Mouse (Mus musculus) heart, embryonic 12.5 days (tissue): Measurements from ENCODE around the gene Pcmtd2. TPM values are rescaled to one million over a fixed set of nuclear protein-coding genes. Genes with fewer than 3 reads are reported as not detected.
"Not testable (repeated sequence)": the region's sequence is repeated elsewhere in the genome, so short reads cannot be mapped to it uniquely, and the experiment has no call there.

ENCODE experiments used
- ATAC-seq: fragments of 200-750 bp; cut with Nextera tagmentation; 2 replicates; pipeline ENCODE4 v1.8.0; 2017; ENCODE audit warnings: moderate TSS enrichment, moderate library complexity; ENCODE audit not compliant: insufficient number of reproducible peaks, low FRiP score
- H3K27ac ChIP-seq: fragments of 300-500 bp; sonication (generic); 2 replicates; pipeline ENCODE4 v1.5.1; 2016; ENCODE audit warnings: mild to moderate bottlenecking, moderate library complexity; ENCODE audit not compliant: poor library complexity, severe bottlenecking
- H3K27me3 ChIP-seq: fragments of 300-500 bp; sonication (generic); replicated peaks from 2 replicates; pipeline ENCODE4 v1.6.1; 2016; ENCODE audit warnings: mild to moderate bottlenecking, moderate library complexity
- H3K36me3 ChIP-seq: fragments of 300-500 bp; sonication (generic); 2 replicates; pipeline ENCODE4 v1.6.1; 2016; ENCODE audit warnings: mild to moderate bottlenecking, moderate library complexity
- H3K4me1 ChIP-seq: fragments of 300-500 bp; sonication (generic); replicated peaks from 2 replicates; pipeline ENCODE4 v1.6.1; 2016; ENCODE audit warnings: mild to moderate bottlenecking
- H3K4me2 ChIP-seq: fragments of 300-500 bp; sonication (generic); 2 replicates; pipeline ENCODE4 v1.6.1; 2016; ENCODE audit warnings: mild to moderate bottlenecking, moderate library complexity
- H3K4me3 ChIP-seq: fragments of 300-500 bp; sonication (generic); 2 replicates; pipeline ENCODE4 v1.5.1; 2016; ENCODE audit warnings: mild to moderate bottlenecking
- H3K9ac ChIP-seq: fragments of 300-500 bp; sonication (generic); 2 replicates; pipeline ENCODE4 v1.6.1; 2016; ENCODE audit warnings: mild to moderate bottlenecking, moderate library complexity
- H3K9me3 ChIP-seq: fragments of 300-500 bp; sonication (generic); replicated peaks from 2 replicates; pipeline ENCODE4 v1.6.1; 2016; ENCODE audit warnings: mild to moderate bottlenecking, moderate library complexity
- WGBS: fragments of 180-500 bp; shearing (Covaris S2); methylation state at CpG from one replicate; pipeline ENCODE4 v1.1.7; 2016; 5-methylcytosine and 5-hydroxymethylcytosine counted together
- polyA plus RNA-seq: library from polyadenylated mRNA; unstranded; fragments of >200 nt; fragmentation: Nextera tagmentation; extraction: Ambion mirVana; gene quantifications from 2 replicates; pipeline ENCODE4 v1.2.1, GENCODE M21; 2016

Gene Pcmtd2
- polyA plus RNA-seq, result 32.1 and 32.9 TPM in 2 replicates

- H3K4me2 ChIP-seq, result peak within 1 kb of the TSS; percentile 77
- peaks cover 5% of the 10 kb centered on the region for H3K36me3 ChIP-seq
- under 1% methylated on average over 35 of the region's 35 CpGs for WGBS
- peak within 1 kb of the TSS; percentile 89 for H3K9ac ChIP-seq
- peak within 1 kb of the TSS; percentile 93 for H3K4me3 ChIP-seq
- peak within 1 kb of the TSS; percentile 88 for H3K27ac ChIP-seq
- ATAC-seq, result peak; percentile 98
- peaks cover 9% of the 10 kb centered on the region for H3K4me1 ChIP-seq
- no peaks in the 10 kb centered on the region for H3K9me3 ChIP-seq
- no peaks in the 10 kb centered on the region for H3K27me3 ChIP-seq
These were observed at the start of gene Pcmtd2 for GRCm38 (mm10) chr2:181837372-181838292. TSS of gene Pcmtd2 (plus strand) at chr2:181837854.

GRCm38 (mm10) chr2:181789396-181789795, 48.3 kb upstream of the Pcmtd2 start:
- no peak for ATAC-seq
- no peak overlapping the region for H3K4me2 ChIP-seq
- H3K9me3 ChIP-seq, result no peaks in the 10 kb centered on the region
- H3K4me1 ChIP-seq, result no peaks in the 10 kb centered on the region
- H3K9ac ChIP-seq, result no peak overlapping the region
- 70% methylated on average over 6 of the region's 6 CpGs for WGBS
- no peak overlapping the region for H3K27ac ChIP-seq
- H3K4me3 ChIP-seq, result no peak overlapping the region
- no peaks in the 10 kb centered on the region for H3K36me3 ChIP-seq
- no peaks in the 10 kb centered on the region for H3K27me3 ChIP-seq

- not testable (repeated sequence) for H3K27ac ChIP-seq, H3K4me3 ChIP-seq, H3K4me2 ChIP-seq, H3K4me1 ChIP-seq, H3K9ac ChIP-seq, H3K36me3 ChIP-seq, ATAC-seq, H3K27me3 ChIP-seq, H3K9me3 ChIP-seq
- WGBS, result 82% methylated on average over 8 of the region's 8 CpGs
These were observed 44.5 kb upstream of the Pcmtd2 start for GRCm38 (mm10) chr2:181793186-181793585.

GRCm38 (mm10) chr2:181795641-181796130, 42.0 kb upstream of the Pcmtd2 start:
- Histone ChIP-seq H3K9me3 (no peaks in the 10 kb centered on the region), H3K36me3 (no peaks in the 10 kb centered on the region), H3K4me3 (no peak overlapping the region), H3K27me3 (0 out of 2 replicates have a peak, but pooled peaks cover under 1% of the 10 kb centered on the region), H3K4me2 (no peak overlapping the region), H3K4me1 (no peaks in the 10 kb centered on the region), H3K9ac (no peak overlapping the region), H3K27ac (no peak overlapping the region)
- ATAC-seq, result no peak
- WGBS, result 59% methylated on average over 3 of the region's 3 CpGs

- Histone ChIP-seq H3K27ac (no peak overlapping the region), H3K36me3 (no peaks in the 10 kb centered on the region), H3K9ac (no peak overlapping the region), H3K27me3 (0 out of 2 replicates have a peak, but pooled peaks cover 3% of the 10 kb centered on the region), H3K4me3 (no peak overlapping the region), H3K4me2 (no peak overlapping the region), H3K9me3 (no peaks in the 10 kb centered on the region), H3K4me1 (no peaks in the 10 kb centered on the region)
- no peak for ATAC-seq
- WGBS, result 67% methylated on average over 8 of the region's 8 CpGs
These were observed 40.0 kb upstream of the Pcmtd2 start for GRCm38 (mm10) chr2:181797672-181798071.

- no peak overlapping the region for H3K9ac ChIP-seq
- H3K4me3 ChIP-seq, result no peak overlapping the region
- H3K27ac ChIP-seq, result no peak overlapping the region
- ATAC-seq, result no peak
- H3K9me3 ChIP-seq, result no peaks in the 10 kb centered on the region
- H3K4me1 ChIP-seq, result no peaks in the 10 kb centered on the region
- 55% methylated on average over 2 of the region's 2 CpGs for WGBS
- H3K36me3 ChIP-seq, result no peaks in the 10 kb centered on the region
- peaks cover 10% of the 10 kb centered on the region; the same call in 1 of the 2 replicates for H3K27me3 ChIP-seq
- no peak overlapping the region for H3K4me2 ChIP-seq
These were observed 8.5 kb upstream of the Pcmtd2 start for GRCm38 (mm10) chr2:181829032-181829650.

- peaks cover 10% of the 10 kb centered on the region; the same call in 1 of the 2 replicates for H3K27me3 ChIP-seq
- no peaks in the 10 kb centered on the region for H3K4me1 ChIP-seq
- no peak overlapping the region for H3K4me2 ChIP-seq
- 62% methylated on average over 2 of the region's 2 CpGs for WGBS
- H3K4me3 ChIP-seq, result no peak overlapping the region
- no peaks in the 10 kb centered on the region for H3K36me3 ChIP-seq
- no peaks in the 10 kb centered on the region for H3K9me3 ChIP-seq
- no peak overlapping the region for H3K9ac ChIP-seq
- no peak overlapping the region for H3K27ac ChIP-seq
- no peak for ATAC-seq
These were observed 4.9 kb upstream of the Pcmtd2 start for GRCm38 (mm10) chr2:181832745-181833144.

GRCm38 (mm10) chr2:181838293-181838680, 633 bp downstream of the Pcmtd2 start:
- no peaks in the 10 kb centered on the region for H3K9me3 ChIP-seq
- peaks cover 6% of the 10 kb centered on the region for H3K36me3 ChIP-seq
- peaks cover 9% of the 10 kb centered on the region for H3K4me1 ChIP-seq
- peak; percentile 38; the same call in 1 of the 2 replicates for ATAC-seq
- WGBS, result 1% methylated on average over 3 of the region's 3 CpGs
- H3K9ac ChIP-seq, result peak overlapping the region; percentile 89
- no peaks in the 10 kb centered on the region for H3K27me3 ChIP-seq
- peak overlapping the region; percentile 88 for H3K27ac ChIP-seq
- peak overlapping the region; percentile 77 for H3K4me2 ChIP-seq
- H3K4me3 ChIP-seq, result peak overlapping the region; percentile 93

GRCm38 (mm10) chr2:181845709-181846394, 8.2 kb downstream of the Pcmtd2 start:
- WGBS, result 87% methylated on average over 5 of the region's 5 CpGs
- ATAC-seq, result no peak
- H3K27ac ChIP-seq, result no peak overlapping the region
- H3K4me1 ChIP-seq, result no peaks in the 10 kb centered on the region
- H3K4me2 ChIP-seq, result no peak overlapping the region
- no peak overlapping the region for H3K9ac ChIP-seq
- no peaks in the 10 kb centered on the region for H3K9me3 ChIP-seq
- H3K36me3 ChIP-seq, result peaks cover 43% of the 10 kb centered on the region
- H3K27me3 ChIP-seq, result no peaks in the 10 kb centered on the region
- no peak overlapping the region for H3K4me3 ChIP-seq

GRCm38 (mm10) chr2:181863791-181864535, 26.3 kb downstream of the Pcmtd2 start, which contains the start of gene Polr3k:
TSS of gene Polr3k (plus strand) at chr2:181864337.
- peak within 1 kb of the TSS; percentile 85 for H3K4me2 ChIP-seq
- no peaks in the 10 kb centered on the region for H3K9me3 ChIP-seq
- peak within 1 kb of the TSS; percentile 39; the same call in 1 of the 2 replicates for H3K27ac ChIP-seq
- H3K4me3 ChIP-seq, result peak within 1 kb of the TSS; percentile 67
- H3K9ac ChIP-seq, result peak within 1 kb of the TSS; percentile 81
- H3K36me3 ChIP-seq, result peaks cover 11% of the 10 kb centered on the region
- H3K27me3 ChIP-seq, result no peaks in the 10 kb centered on the region
- ATAC-seq, result peak; percentile 100
- H3K4me1 ChIP-seq, result peaks cover 19% of the 10 kb centered on the region
- WGBS, result under 1% methylated on average over 35 of the region's 35 CpGs
